Mouse (Mus musculus): ENCODE data around the gene E030018B13Rik.
A peak's percentile ranks its signal among the peaks of the same experiment; 100 is the strongest.

Gene E030018B13Rik

GRCm38 (mm10) chr7:63898201-63898600 lies 18.5 kb upstream of the E030018B13Rik start:
- DNase-seq = no peak

GRCm38 (mm10) chr7:63899925-63900324 lies 16.7 kb upstream of the E030018B13Rik start:
- no peak for DNase-seq

GRCm38 (mm10) chr7:63900411-63900810 lies 16.2 kb upstream of the E030018B13Rik start:
- no peak for DNase-seq

- DNase-seq = no peak
These were observed 15.3 kb upstream of the E030018B13Rik start for GRCm38 (mm10) chr7:63901346-63901745.

GRCm38 (mm10) chr7:63901942-63902341 lies 14.7 kb upstream of the E030018B13Rik start:
- DNase-seq = no peak

GRCm38 (mm10) chr7:63902604-63903210 lies 13.9 kb upstream of the E030018B13Rik start:
- DNase-seq = peak; percentile 49 to 63

GRCm38 (mm10) chr7:63903635-63904380 lies 12.8 kb upstream of the E030018B13Rik start:
- no peak for DNase-seq

- peak; percentile 63 to 87 for DNase-seq
These were observed 11.5 kb upstream of the E030018B13Rik start for GRCm38 (mm10) chr7:63905190-63905589.

- DNase-seq = peak; percentile 57 to 77
These were observed 11.0 kb upstream of the E030018B13Rik start for GRCm38 (mm10) chr7:63905642-63906041.

- no peak for DNase-seq
These were observed 8.7 kb upstream of the E030018B13Rik start for GRCm38 (mm10) chr7:63907778-63908495.

- DNase-seq = no peak
These were observed 8.0 kb upstream of the E030018B13Rik start for GRCm38 (mm10) chr7:63908496-63909285.

- DNase-seq = no peak
These were observed 6.4 kb upstream of the E030018B13Rik start for GRCm38 (mm10) chr7:63910225-63910624.

GRCm38 (mm10) chr7:63910912-63911311 lies 5.7 kb upstream of the E030018B13Rik start:
- peak in 1 of 2 experiments; percentile 56 for DNase-seq

GRCm38 (mm10) chr7:63911383-63912233 lies 5.0 kb upstream of the E030018B13Rik start:
- peak; percentile 91 to 93 for DNase-seq

GRCm38 (mm10) chr7:63912234-63912810 lies 4.3 kb upstream of the E030018B13Rik start:
- peak in 1 of 2 experiments; percentile 49 for DNase-seq

GRCm38 (mm10) chr7:63912924-63913723 lies 3.5 kb upstream of the E030018B13Rik start:
- DNase-seq = no peak

GRCm38 (mm10) chr7:63913724-63914692 lies 2.6 kb upstream of the E030018B13Rik start:
- peak; percentile 39 to 71 for DNase-seq

GRCm38 (mm10) chr7:63914891-63915290 lies 1.8 kb upstream of the E030018B13Rik start:
- DNase-seq = no peak

GRCm38 (mm10) chr7:63917693-63918092 lies 1.0 kb downstream of the E030018B13Rik start:
- DNase-seq = peak; percentile 95 to 98

Data from kidney, postnatal 36 days (tissue).